Mouse (Mus musculus): ENCODE measurements around the gene Irs2. TPM values are rescaled to one million over a fixed set of nuclear protein-coding genes. Genes with fewer than 3 reads are reported as not detected.

Irs2 gene
- total RNA-seq, 1 experiment, result 13.9 TPM

DNA sequence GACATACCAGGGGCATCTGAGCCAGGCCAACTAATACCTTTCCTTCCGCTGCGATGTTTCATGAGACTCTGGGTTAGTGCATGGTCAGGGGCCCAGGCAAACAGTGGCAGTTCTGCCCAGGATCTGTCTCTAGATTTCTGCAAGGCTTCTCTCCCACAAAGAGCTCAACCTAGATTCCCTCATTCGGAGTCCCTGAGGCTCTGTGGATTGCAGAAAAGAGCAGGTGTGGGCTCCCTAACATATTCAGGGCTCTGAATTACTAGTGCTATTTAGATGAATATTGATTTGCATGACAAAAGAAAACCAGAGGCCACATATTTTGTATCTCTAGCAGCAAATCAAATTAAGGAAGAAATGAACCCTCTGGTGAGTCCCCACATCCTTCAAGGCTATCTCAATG is 18.3 kb downstream of the Irs2 start:
- DNase-seq (ENCODE audit: low read depth, low spot score), result no peak
- Histone ChIP-seq H3K9me3 (ENCODE audit: control insufficient read depth, insufficient read depth, low read depth, low read length) (no peaks in the 10 kb centered on the region), H3K4me1 (ENCODE audit: control insufficient read depth in 2 of 2, insufficient read depth in 2 of 2, low read length in 2 of 2, poor library complexity in 1 of 2) (peaks cover 0 to 15% of the 10 kb centered on the region in 2 experiments; a peak in 1 of 4 replicates), H3K36me3 (ENCODE audit: control insufficient read depth, insufficient read depth, low read length, poor library complexity, severe bottlenecking) (peaks cover 15% of the 10 kb centered on the region; the same call in 1 of the 2 replicates), H3K27ac (ENCODE audit: insufficient read depth, low read depth, low read length, poor library complexity, severe bottlenecking) (no peak overlapping the region), H3K9ac (ENCODE audit: insufficient read depth, low read depth, low read length, poor library complexity, severe bottlenecking) (no peak overlapping the region), H3K4me3 (ENCODE audit: insufficient read depth in 1 of 2, low read depth in 1 of 2, low read length in 2 of 2, poor library complexity in 1 of 2, severe bottlenecking in 1 of 2) (no peak overlapping the region)
- TF ChIP-seq MAFK (IDR thresholded peaks at IDR 0.05; ENCODE audit: insufficient read depth, low read depth, low read length), result no peak
- in situ Hi-C loops (cut with MboI; ENCODE audit: low sequenced_read_pairs in 2 of 2, unreplicated experiment in 2 of 2), result no loop called here

DNA sequence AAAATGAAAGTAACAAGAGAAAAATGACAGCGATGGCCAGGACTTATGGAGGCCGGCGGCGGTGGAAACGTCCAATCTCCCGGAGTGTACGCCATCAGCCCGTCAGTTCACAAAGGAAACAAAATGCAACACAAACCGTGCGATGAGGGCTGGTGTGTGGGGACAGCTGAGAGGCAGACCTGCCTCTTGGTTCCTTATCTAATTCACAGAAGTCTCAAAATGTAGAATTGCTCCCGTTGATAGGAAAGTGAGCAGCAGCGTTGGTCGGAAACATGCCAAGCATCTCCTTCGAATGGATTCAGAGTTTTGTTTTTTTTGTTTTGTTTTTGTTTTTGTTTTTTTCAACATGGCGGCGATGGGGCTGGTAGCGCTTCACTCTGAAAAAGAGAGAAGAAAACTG is 21.6 kb downstream of the Irs2 start:
- H3K4me1 ChIP-seq (ENCODE audit: control insufficient read depth in 2 of 2, insufficient read depth in 2 of 2, low read length in 2 of 2, poor library complexity in 1 of 2), result peaks cover 0 to 7% of the 10 kb centered on the region in 2 experiments; a peak in 1 of 4 replicates
- H3K36me3 ChIP-seq (ENCODE audit: control insufficient read depth, insufficient read depth, low read length, poor library complexity, severe bottlenecking), result peaks cover 12% of the 10 kb centered on the region; the same call in 1 of the 2 replicates
- in situ Hi-C loops (cut with MboI; ENCODE audit: low sequenced_read_pairs in 2 of 2, unreplicated experiment in 2 of 2), result no loop called here
- H3K27ac ChIP-seq (ENCODE audit: insufficient read depth, low read depth, low read length, poor library complexity, severe bottlenecking), result no peak overlapping the region
- no peak overlapping the region for H3K4me3 ChIP-seq (ENCODE audit: insufficient read depth in 1 of 2, low read depth in 1 of 2, low read length in 2 of 2, poor library complexity in 1 of 2, severe bottlenecking in 1 of 2)
- no peak overlapping the region for H3K9ac ChIP-seq (ENCODE audit: insufficient read depth, low read depth, low read length, poor library complexity, severe bottlenecking)
- TF ChIP-seq CHD2 (IDR thresholded peaks at IDR 0.05; ENCODE audit: low read depth, low read length), result no peak
- no peak for TF ChIP-seq ZC3H11A (IDR thresholded peaks at IDR 0.05; ENCODE audit: borderline replicate concordance, low read depth, low read length)
- no peak for TF ChIP-seq MAFK (IDR thresholded peaks at IDR 0.05; ENCODE audit: insufficient read depth, low read depth, low read length)
- TF ChIP-seq ZNF384 (IDR thresholded peaks at IDR 0.05; ENCODE audit: low read depth, low read length), result no peak
- H3K9me3 ChIP-seq (ENCODE audit: control insufficient read depth, insufficient read depth, low read depth, low read length), result no peaks in the 10 kb centered on the region
- no peak for DNase-seq (ENCODE audit: low read depth, low spot score)

DNA sequence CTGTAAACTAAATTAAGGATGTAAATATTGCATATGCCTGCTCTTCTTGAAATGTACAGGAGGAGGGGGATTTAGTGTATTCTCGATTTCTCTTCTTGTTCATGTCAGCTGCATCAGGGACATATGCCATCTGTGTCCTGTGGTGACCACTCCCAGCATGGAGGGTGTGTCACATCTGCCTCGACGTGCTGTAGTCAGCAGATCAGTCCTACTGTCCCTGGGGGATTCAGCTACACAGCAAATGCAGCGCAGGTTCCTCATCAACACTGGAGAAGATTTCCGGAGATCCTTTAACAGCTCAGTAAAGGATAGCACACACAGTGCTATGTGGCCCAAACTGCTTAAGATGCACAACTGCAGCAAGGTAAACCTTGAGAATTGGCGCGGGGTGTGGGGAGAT is 23.2 kb downstream of the Irs2 start:
- Histone ChIP-seq H3K9me3 (ENCODE audit: control insufficient read depth, insufficient read depth, low read depth, low read length) (no peaks in the 10 kb centered on the region), H3K27ac (ENCODE audit: insufficient read depth, low read depth, low read length, poor library complexity, severe bottlenecking) (no peak overlapping the region), H3K4me3 (ENCODE audit: insufficient read depth in 1 of 2, low read depth in 1 of 2, low read length in 2 of 2, poor library complexity in 1 of 2, severe bottlenecking in 1 of 2) (no peak overlapping the region), H3K9ac (ENCODE audit: insufficient read depth, low read depth, low read length, poor library complexity, severe bottlenecking) (no peak overlapping the region), H3K36me3 (ENCODE audit: control insufficient read depth, insufficient read depth, low read length, poor library complexity, severe bottlenecking) (peaks cover 12% of the 10 kb centered on the region; the same call in 1 of the 2 replicates), H3K4me1 (ENCODE audit: control insufficient read depth in 2 of 2, insufficient read depth in 2 of 2, low read length in 2 of 2, poor library complexity in 1 of 2) (peaks cover 0 to 3% of the 10 kb centered on the region in 2 experiments; a peak in 1 of 4 replicates)
- TF ChIP-seq HCFC1 (IDR thresholded peaks at IDR 0.05; ENCODE audit: borderline replicate concordance, insufficient read depth, low read length), result no peak
- TF ChIP-seq ZNF384 (IDR thresholded peaks at IDR 0.05; ENCODE audit: low read depth, low read length), result no peak
- no peak for TF ChIP-seq ZC3H11A (IDR thresholded peaks at IDR 0.05; ENCODE audit: borderline replicate concordance, low read depth, low read length)
- TF ChIP-seq MAFK (IDR thresholded peaks at IDR 0.05; ENCODE audit: insufficient read depth, low read depth, low read length), result no peak
- TF ChIP-seq CHD2 (IDR thresholded peaks at IDR 0.05; ENCODE audit: low read depth, low read length), result no peak
- in situ Hi-C loops (cut with MboI; ENCODE audit: low sequenced_read_pairs in 2 of 2, unreplicated experiment in 2 of 2), result no loop called here
- no peak for DNase-seq (ENCODE audit: low read depth, low spot score)

DNA sequence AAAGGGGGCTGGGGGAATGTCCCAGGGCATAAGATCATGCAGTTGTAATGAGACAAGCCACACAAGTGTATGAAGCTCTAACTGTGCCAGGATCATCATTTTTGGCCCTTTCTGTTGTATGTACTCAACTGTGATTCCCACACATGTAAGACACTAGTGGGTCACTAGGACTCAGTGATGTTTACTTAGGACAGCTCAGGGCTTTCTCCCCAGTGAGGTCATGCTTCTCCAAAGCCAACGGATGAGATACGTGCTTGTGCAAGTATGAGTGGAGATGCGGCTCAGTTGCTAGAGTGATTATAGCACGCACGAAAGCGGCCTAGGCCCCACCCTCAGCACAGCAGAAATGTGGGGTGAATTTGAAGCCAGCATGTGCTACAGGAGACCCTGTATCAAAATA is 27.4 kb downstream of the Irs2 start:
- TF ChIP-seq CHD2 (IDR thresholded peaks at IDR 0.05; ENCODE audit: low read depth, low read length) (no peak), ZC3H11A (IDR thresholded peaks at IDR 0.05; ENCODE audit: borderline replicate concordance, low read depth, low read length) (no peak), MAFK (IDR thresholded peaks at IDR 0.05; ENCODE audit: insufficient read depth, low read depth, low read length) (no peak), HCFC1 (IDR thresholded peaks at IDR 0.05; ENCODE audit: borderline replicate concordance, insufficient read depth, low read length) (no peak), ZNF384 (IDR thresholded peaks at IDR 0.05; ENCODE audit: low read depth, low read length) (no peak)
- H3K4me3 ChIP-seq (ENCODE audit: insufficient read depth in 1 of 2, low read depth in 1 of 2, low read length in 2 of 2, poor library complexity in 1 of 2, severe bottlenecking in 1 of 2), result no peak overlapping the region
- H3K9ac ChIP-seq (ENCODE audit: insufficient read depth, low read depth, low read length, poor library complexity, severe bottlenecking), result no peak overlapping the region
- H3K9me3 ChIP-seq (ENCODE audit: control insufficient read depth, insufficient read depth, low read depth, low read length), result no peaks in the 10 kb centered on the region
- no peaks in the 10 kb centered on the region for H3K4me1 ChIP-seq (ENCODE audit: control insufficient read depth in 2 of 2, insufficient read depth in 2 of 2, low read length in 2 of 2, poor library complexity in 1 of 2)
- DNase-seq (ENCODE audit: low read depth, low spot score), result no peak
- in situ Hi-C loops (cut with MboI; ENCODE audit: low sequenced_read_pairs in 2 of 2, unreplicated experiment in 2 of 2), result no loop called here
- H3K27ac ChIP-seq (ENCODE audit: insufficient read depth, low read depth, low read length, poor library complexity, severe bottlenecking), result no peak overlapping the region
- H3K36me3 ChIP-seq (ENCODE audit: control insufficient read depth, insufficient read depth, low read length, poor library complexity, severe bottlenecking), result peaks cover 6% of the 10 kb centered on the region; the same call in 1 of the 2 replicates

DNA sequence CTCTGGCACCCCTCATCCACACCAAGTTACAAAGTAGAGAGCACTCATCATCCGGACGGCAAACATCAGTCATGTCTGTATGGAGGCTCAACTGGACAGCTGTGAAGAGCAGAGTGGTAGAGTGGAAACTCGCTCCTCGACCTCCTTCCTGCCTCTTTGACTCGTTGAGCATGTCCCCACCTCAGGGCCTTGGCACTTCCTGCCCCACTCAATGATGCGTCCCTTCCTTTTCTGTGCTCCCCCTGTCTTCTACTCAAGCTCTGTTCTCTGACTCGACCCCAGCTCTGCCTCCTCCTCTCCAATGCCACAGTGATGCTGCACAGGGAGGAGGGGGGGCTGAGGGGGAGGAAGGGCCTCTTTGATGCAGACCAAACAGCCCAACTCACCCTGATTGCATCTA is 28.3 kb downstream of the Irs2 start:
- no peak for DNase-seq (ENCODE audit: low read depth, low spot score)
- Histone ChIP-seq H3K9me3 (ENCODE audit: control insufficient read depth, insufficient read depth, low read depth, low read length) (no peaks in the 10 kb centered on the region), H3K4me3 (ENCODE audit: insufficient read depth in 1 of 2, low read depth in 1 of 2, low read length in 2 of 2, poor library complexity in 1 of 2, severe bottlenecking in 1 of 2) (no peak overlapping the region), H3K9ac (ENCODE audit: insufficient read depth, low read depth, low read length, poor library complexity, severe bottlenecking) (no peak overlapping the region), H3K36me3 (ENCODE audit: control insufficient read depth, insufficient read depth, low read length, poor library complexity, severe bottlenecking) (peaks cover under 1% of the 10 kb centered on the region; the same call in 1 of the 2 replicates), H3K27ac (ENCODE audit: insufficient read depth, low read depth, low read length, poor library complexity, severe bottlenecking) (no peak overlapping the region), H3K4me1 (ENCODE audit: control insufficient read depth in 2 of 2, insufficient read depth in 2 of 2, low read length in 2 of 2, poor library complexity in 1 of 2) (no peaks in the 10 kb centered on the region)
- in situ Hi-C loops (cut with MboI; ENCODE audit: low sequenced_read_pairs in 2 of 2, unreplicated experiment in 2 of 2), result no loop called here
- TF ChIP-seq HCFC1 (IDR thresholded peaks at IDR 0.05; ENCODE audit: borderline replicate concordance, insufficient read depth, low read length), result no peak
- no peak for TF ChIP-seq MAFK (IDR thresholded peaks at IDR 0.05; ENCODE audit: insufficient read depth, low read depth, low read length)
- no peak for TF ChIP-seq ZC3H11A (IDR thresholded peaks at IDR 0.05; ENCODE audit: borderline replicate concordance, low read depth, low read length)
- no peak for TF ChIP-seq ZNF384 (IDR thresholded peaks at IDR 0.05; ENCODE audit: low read depth, low read length)
- no peak for TF ChIP-seq CHD2 (IDR thresholded peaks at IDR 0.05; ENCODE audit: low read depth, low read length)
